Mouse (Mus musculus) ovary, adult 2 months (tissue): Measurements from ENCODE around the gene Msx1. TPM values are rescaled to one million over a fixed set of nuclear protein-coding genes. Genes with fewer than 3 reads are reported as not detected.

Experiments used
- polyA plus RNA-seq: library from polyadenylated mRNA; depleted of rRNA; stranded (reverse); fragments of >200 nt; gene quantifications from 2 replicates; pipeline ENCODE4 v1.2.3, GENCODE M21; 2012; rRNA removed

The Msx1 gene
- 34.8 and 37.5 TPM in 2 replicates for polyA plus RNA-seq

GRCm38 (mm10) chr5:37824461-37824795 lies at the start of gene Msx1:
Gene Msx1 (minus strand): TSS chr5:37824583.

Other genes with a start within 250 kb of the Msx1 start
- gene Stk32b, start 107.4 kb downstream of the Msx1 start, polyA plus RNA-seq: 0.44 and 0.46 TPM in 2 replicates
- 3.4 and 4.7 TPM in 2 replicates for gene Cytl1, start 89.1 kb downstream of the Msx1 start, polyA plus RNA-seq
- gene Stx18, start 214.2 kb upstream of the Msx1 start, polyA plus RNA-seq: 24.2 and 26.4 TPM in 2 replicates